Mouse (Mus musculus) C2C12 (cell line): ENCODE results near the gene Egr4.

Experiments used
- CTCF ChIP-seq: IDR thresholded peaks from one replicate; pipeline ENCODE4 v1.5.1; 2011; ENCODE audit not compliant: control insufficient read depth, insufficient read depth, insufficient read length
- MAX ChIP-seq: IDR thresholded peaks from one replicate; pipeline ENCODE4 v1.6.1; 2011; ENCODE audit warnings: mild to moderate bottlenecking, control low read depth
- MYOD1 ChIP-seq: IDR thresholded peaks from one replicate; pipeline ENCODE4 v1.6.1; 2011; ENCODE audit warnings: low read depth; ENCODE audit not compliant: control insufficient read depth, insufficient read length
- MYOG ChIP-seq: IDR thresholded peaks from one replicate; pipeline ENCODE4 v1.6.1; 2011; ENCODE audit not compliant: control insufficient read depth, insufficient read length; ENCODE audit errors: extremely low read depth
- USF1 ChIP-seq: IDR thresholded peaks from one replicate; pipeline ENCODE4 v1.6.1; 2011; ENCODE audit warnings: low read depth, mild to moderate bottlenecking, control low read depth, moderate library complexity

DNA sequence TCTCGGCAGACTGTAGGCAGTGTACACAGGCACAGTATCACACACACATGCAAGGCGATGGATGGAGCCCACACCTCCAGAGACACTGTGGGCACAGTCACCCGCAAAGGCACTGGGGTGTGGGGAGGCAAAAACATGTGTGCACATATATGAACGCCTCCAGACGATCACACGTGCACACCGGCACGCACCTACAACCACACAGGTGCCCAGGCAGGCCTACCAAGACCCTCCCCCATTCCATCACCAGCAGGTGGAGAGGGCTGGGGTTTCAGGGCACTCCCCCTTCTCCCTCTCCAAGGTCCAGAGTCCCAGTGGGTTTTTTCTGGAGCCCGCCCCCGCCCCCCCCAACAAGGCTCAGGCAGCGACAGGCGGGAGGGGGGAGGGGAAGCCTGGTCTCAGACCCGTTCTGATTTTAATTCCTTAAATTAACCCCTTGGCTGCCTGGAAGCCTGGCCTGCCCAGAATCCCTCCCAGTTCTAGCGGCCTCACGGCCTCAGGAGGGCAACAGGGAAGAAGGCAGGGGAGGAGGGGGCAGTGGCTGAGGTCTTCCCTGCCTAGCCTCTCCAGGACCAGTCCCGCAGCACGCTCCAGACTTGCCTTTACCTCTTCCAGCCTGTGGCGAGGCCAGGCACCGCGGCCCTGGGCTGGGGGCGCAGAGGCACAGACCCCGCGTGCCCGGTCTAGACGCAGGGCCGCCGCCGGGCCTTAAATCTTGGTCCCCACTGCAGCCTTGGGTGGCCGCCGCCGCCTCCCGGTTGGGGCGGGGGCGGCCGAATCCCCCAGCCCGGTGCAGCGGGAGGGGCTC, 11.1 kb downstream of the Egr4 start:
- TF ChIP-seq MAX (no peak), CTCF (no peak), USF1 (no peak), MYOG (no peak), MYOD1 (no peak)
